Mouse (Mus musculus) stomach, embryonic 16.5 days (tissue): ENCODE measurements around the gene Eea1. TPM values are rescaled to one million over a fixed set of nuclear protein-coding genes. Genes with fewer than 3 reads are reported as not detected.
"Not testable (repeated sequence)": the region's sequence is repeated elsewhere in the genome, so short reads cannot be mapped to it uniquely, and the experiment has no call there.

Experiments
- ATAC-seq: fragments of 200-750 bp; cut with Nextera tagmentation; 2 replicates; pipeline ENCODE4 v1.8.0; 2017; ENCODE audit warnings: moderate number of reproducible peaks, moderate TSS enrichment; ENCODE audit not compliant: insufficient read depth, low FRiP score
- H3K27ac ChIP-seq: fragments of 300-500 bp; sonication (generic); 2 replicates; pipeline ENCODE4 v1.5.1; 2014; ENCODE audit warnings: low read length
- H3K27me3 ChIP-seq: fragments of 300-500 bp; sonication (generic); 2 replicates; pipeline ENCODE4 v1.6.1; 2014; ENCODE audit warnings: low read length, control low read depth, mixed read lengths; ENCODE audit not compliant: control insufficient read depth, insufficient read depth
- H3K36me3 ChIP-seq: fragments of 300-500 bp; sonication (generic); 2 replicates; pipeline ENCODE4 v1.6.1; 2014; ENCODE audit warnings: low read length; ENCODE audit not compliant: control insufficient read depth, insufficient read depth
- H3K4me1 ChIP-seq: fragments of 300-500 bp; sonication (generic); 2 replicates; pipeline ENCODE4 v1.6.1; 2014; ENCODE audit warnings: low read length, control low read depth, mixed read lengths; ENCODE audit not compliant: control insufficient read depth, insufficient read depth
- H3K4me2 ChIP-seq: fragments of 300-500 bp; sonication (generic); 2 replicates; pipeline ENCODE4 v1.6.1; 2014; ENCODE audit warnings: low read depth, low read length, mixed read lengths
- H3K4me3 ChIP-seq: fragments of 300-500 bp; sonication (generic); replicated peaks from 2 replicates; pipeline ENCODE4 v1.5.1; 2014; ENCODE audit warnings: mild to moderate bottlenecking, low read length
- H3K9ac ChIP-seq: fragments of 300-500 bp; sonication (generic); 2 replicates; pipeline ENCODE4 v1.6.1; 2014; ENCODE audit warnings: low read length
- H3K9me3 ChIP-seq: fragments of 300-500 bp; sonication (generic); replicated peaks from 2 replicates; pipeline ENCODE4 v1.6.1; 2016; ENCODE audit warnings: low read length, control low read depth; ENCODE audit not compliant: control insufficient read depth
- WGBS: fragments of 180-500 bp; shearing (Covaris S2); extraction: QIAGEN DNeasy Blood & Tissue Kit; methylation state at CpG from one replicate; pipeline ENCODE4 v1.1.7; 2014; 5-methylcytosine and 5-hydroxymethylcytosine counted together
- polyA plus RNA-seq: library from polyadenylated mRNA; unstranded; fragments of >200 nt; fragmentation: Nextera tagmentation; extraction: Ambion mirVana; gene quantifications from 2 replicates; pipeline ENCODE4 v1.2.1, GENCODE M21; 2015

Eea1 gene
- polyA plus RNA-seq, 1 experiment from 2014 or later: 18.1 TPM

DNA sequence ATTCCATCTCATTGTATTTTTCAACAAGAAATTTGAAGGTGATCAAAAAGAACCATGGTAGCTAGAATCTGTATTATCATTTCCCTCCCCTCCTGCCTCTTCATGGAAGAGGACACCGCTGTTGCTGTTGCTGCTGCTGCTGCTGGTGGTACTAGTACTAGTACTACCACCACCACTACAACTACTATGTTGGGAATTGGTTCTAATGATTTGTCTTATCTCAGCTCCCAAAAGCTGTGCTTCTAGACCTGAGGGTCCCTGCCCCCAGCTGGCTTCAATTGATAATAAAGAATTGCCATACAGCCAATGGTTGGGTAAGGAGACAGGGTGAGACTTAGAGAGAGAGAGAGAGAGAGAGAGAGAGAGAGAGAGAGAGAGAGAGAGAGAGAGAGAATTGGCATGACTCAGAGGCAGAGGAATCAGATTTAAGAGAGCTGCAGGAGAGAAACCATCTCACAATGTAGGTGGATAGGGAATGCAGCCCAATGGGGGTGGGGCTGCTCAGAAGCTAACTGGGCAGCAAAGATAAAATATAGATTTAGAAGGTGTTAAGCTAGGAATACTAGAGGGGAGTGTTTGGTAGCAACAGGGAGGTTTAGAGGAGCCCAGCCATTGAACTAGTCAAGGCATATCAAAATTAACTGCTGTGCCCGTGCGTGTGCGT lies 31.1 kb upstream of the Eea1 start:
- Histone ChIP-seq H3K27ac (no peak overlapping the region), H3K4me2 (no peak overlapping the region), H3K4me1 (no peaks in the 10 kb centered on the region), H3K9ac (no peak overlapping the region), H3K27me3 (no peaks in the 10 kb centered on the region), H3K4me3 (no peak overlapping the region), H3K9me3 (no peaks in the 10 kb centered on the region), H3K36me3 (no peaks in the 10 kb centered on the region)
- 95% methylated on average over 4 of the region's 4 CpGs for WGBS
- no peak for ATAC-seq

DNA sequence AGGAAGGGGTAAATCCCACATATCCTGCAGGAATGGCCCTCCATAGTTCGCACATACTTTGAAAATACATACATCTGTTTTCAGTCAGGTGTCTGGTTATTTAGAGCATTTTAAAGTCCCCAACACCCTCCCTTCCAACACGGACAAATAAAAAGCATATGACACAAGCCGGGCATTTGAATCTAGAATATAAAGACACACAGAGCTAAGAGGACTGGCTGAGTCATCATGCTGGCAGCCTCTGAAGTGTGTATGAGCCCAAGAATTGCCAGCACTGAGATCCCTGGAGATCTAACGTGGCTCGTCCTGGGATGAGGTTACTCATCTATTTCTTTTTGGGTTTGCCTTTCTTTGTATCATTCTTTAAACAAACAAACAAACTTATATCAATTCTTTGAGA lies 29.4 kb upstream of the Eea1 start:
- H3K27ac ChIP-seq: no peak overlapping the region
- H3K4me1 ChIP-seq: no peaks in the 10 kb centered on the region
- no peaks in the 10 kb centered on the region for H3K9me3 ChIP-seq
- ATAC-seq: no peak
- WGBS: 74% methylated on average over 5 of the region's 5 CpGs
- no peak overlapping the region for H3K4me2 ChIP-seq
- H3K36me3 ChIP-seq: no peaks in the 10 kb centered on the region
- no peak overlapping the region for H3K4me3 ChIP-seq
- no peaks in the 10 kb centered on the region for H3K27me3 ChIP-seq
- no peak overlapping the region for H3K9ac ChIP-seq

DNA sequence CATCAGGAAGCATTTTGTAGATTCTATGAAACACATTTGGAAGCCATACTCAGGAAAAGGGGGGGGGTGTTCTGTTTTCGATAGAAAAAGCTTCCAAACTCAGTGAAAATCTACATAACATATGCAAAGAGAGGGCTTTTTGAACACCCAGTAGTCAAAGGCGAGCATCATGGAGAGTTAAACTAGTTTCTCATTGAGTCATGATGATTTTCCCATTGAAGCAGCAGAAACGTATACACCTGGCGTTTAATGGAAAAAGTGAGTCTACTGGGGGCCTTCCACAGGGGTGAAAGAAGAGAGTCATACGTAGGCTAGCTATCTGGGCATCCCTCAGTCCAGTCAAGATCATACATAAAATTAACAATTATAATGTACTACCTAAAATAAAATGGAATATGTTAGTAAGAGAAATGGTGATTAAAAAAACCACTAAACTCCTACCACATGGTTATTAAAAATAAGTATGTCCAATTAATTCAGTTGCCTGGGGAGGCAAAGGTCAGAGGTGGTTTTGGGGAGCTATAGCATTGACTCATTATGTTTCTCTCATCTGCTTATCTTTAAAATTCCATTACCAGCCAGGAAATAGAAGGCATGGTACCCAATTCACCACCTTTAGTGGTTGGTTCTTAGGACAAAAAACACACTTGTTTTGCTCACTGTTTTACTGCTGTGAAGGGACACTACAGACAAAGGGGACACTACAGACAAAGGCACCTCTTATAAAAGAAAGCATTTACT lies 25.8 kb upstream of the Eea1 start:
- Histone ChIP-seq H3K36me3 (no peaks in the 10 kb centered on the region), H3K4me1 (no peaks in the 10 kb centered on the region), H3K27ac (no peak overlapping the region), H3K4me2 (no peak overlapping the region), H3K27me3 (no peaks in the 10 kb centered on the region), H3K9me3 (no peaks in the 10 kb centered on the region), H3K9ac (no peak overlapping the region), H3K4me3 (no peak overlapping the region)
- 89% methylated on average over 5 of the region's 5 CpGs for WGBS
- no peak for ATAC-seq

GRCm38 (mm10) chr10:95918716-95919115 lies 21.7 kb upstream of the Eea1 start:
- 30% methylated on average over 3 of the region's 3 CpGs for WGBS

DNA sequence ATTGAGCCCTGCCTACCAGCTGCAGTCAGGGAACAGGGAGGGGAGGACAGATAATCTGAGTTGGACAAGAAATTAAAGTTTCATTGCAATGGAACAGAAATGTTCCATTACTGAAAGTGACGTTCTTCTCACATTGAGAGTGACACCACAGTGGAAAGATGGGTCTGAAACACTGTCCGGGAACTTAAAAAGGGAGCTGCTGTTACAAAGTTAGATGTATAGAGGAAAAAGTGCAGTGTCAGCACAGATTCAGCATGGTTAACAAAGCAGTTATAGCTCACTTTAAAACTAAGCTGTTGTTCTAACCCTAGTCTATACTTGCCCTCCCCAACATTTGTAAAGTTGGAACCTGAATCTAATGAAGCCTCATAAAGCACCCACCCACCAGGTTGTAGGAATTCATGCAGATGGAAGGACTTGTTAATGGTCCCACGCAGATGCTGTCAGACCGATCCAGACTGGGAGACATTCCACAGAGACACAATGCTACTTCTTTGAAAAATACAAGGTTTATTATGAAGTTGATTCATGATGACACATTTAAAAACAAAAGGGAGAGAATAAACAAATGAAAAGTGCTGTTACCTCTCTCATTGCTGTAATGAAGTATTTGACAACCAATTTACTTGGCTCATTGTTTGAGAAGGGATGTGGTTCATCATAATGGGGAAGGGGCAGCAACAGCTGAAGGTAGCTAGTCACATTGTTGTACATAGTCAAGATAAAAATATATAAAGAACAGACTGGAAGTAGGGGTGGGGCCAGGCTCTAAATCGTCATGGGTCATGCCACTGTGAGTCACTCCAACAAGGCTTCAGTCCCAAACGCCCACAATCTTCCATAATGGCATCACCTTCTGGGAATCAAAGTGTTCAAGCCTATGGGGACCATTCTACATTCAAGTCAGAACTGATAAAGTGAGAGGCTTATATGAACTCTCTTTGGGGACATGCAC lies 16.9 kb upstream of the Eea1 start:
- Histone ChIP-seq H3K9ac (no peak overlapping the region), H3K4me3 (no peak overlapping the region), H3K27me3 (no peaks in the 10 kb centered on the region), H3K4me1 (no peaks in the 10 kb centered on the region), H3K9me3 (no peaks in the 10 kb centered on the region), H3K4me2 (no peak overlapping the region), H3K36me3 (no peaks in the 10 kb centered on the region), H3K27ac (no peak overlapping the region)
- WGBS: 66% methylated on average over 6 of the region's 6 CpGs
- no peak for ATAC-seq

More at GRCm38 (mm10) chr10:95918716-95919115, 21.7 kb upstream of the Eea1 start:
- Histone ChIP-seq H3K9me3 (no peaks in the 10 kb centered on the region), H3K4me1 (no peaks in the 10 kb centered on the region), H3K4me3 (no peak overlapping the region), H3K27ac (no peak overlapping the region), H3K4me2 (no peak overlapping the region), H3K36me3 (no peaks in the 10 kb centered on the region), H3K9ac (no peak overlapping the region), H3K27me3 (no peaks in the 10 kb centered on the region)
- ATAC-seq: no peak

- not testable (repeated sequence) for H3K27me3 ChIP-seq, H3K4me1 ChIP-seq, H3K9ac ChIP-seq, H3K9me3 ChIP-seq, H3K27ac ChIP-seq, ATAC-seq, H3K4me2 ChIP-seq, H3K4me3 ChIP-seq, H3K36me3 ChIP-seq
- WGBS: 91% methylated on average over 13 of the region's 13 CpGs
Measured at GRCm38 (mm10) chr10:95933631-95934030, 6.8 kb upstream of the Eea1 start.

GRCm38 (mm10) chr10:95940901-95941767 lies 684 bp downstream of the Eea1 start:
- no peaks in the 10 kb centered on the region for H3K27me3 ChIP-seq
- H3K27ac ChIP-seq: peak overlapping the region; percentile 96
- no peaks in the 10 kb centered on the region for H3K36me3 ChIP-seq
- H3K4me2 ChIP-seq: peak overlapping the region; percentile 74
- H3K4me3 ChIP-seq: peak overlapping the region; percentile 85
- H3K9ac ChIP-seq: peak overlapping the region; percentile 86
- 0 out of 2 replicates have a peak, but pooled peaks cover 2% of the 10 kb centered on the region for H3K9me3 ChIP-seq
- H3K4me1 ChIP-seq: peaks cover 13% of the 10 kb centered on the region
- WGBS: 2% methylated on average over 67 of the region's 69 CpGs
- ATAC-seq: peak; percentile 84

DNA sequence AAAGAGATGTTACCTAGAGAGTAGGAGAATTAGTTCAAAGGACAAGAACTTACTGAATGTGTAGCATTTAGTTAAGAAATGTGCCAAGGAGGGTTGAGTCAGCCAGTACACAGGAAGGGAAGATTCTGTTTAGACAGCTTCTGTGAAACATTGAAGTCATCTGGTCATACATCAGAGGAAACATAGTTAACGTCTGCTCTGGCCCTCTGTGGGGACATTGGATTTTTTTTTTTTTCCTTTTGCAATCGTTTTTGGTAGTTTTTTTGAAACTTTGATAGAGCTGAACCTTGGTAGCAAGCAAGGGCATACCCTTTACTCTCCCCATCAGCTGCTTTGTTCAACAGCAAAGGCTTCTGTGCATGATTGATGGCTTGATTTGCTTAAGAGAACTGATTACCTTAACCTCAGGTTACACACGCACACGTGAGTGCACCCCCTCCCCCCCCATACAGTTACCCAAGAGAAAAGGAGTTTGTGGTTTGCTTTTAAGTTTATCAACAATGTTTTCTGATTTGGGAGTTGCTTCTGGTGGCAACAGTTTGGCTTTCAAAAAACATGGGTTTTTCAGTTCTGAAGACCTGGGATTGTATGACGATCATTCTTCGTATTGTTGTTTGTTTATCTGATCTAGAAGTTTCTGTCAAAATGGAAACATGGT lies 1.4 kb downstream of the Eea1 start:
- 0 out of 2 replicates have a peak, but pooled peaks cover 2% of the 10 kb centered on the region for H3K9me3 ChIP-seq
- 0 out of 2 replicates have a peak overlapping the region, but pooled peaks have one; percentile 96 for H3K27ac ChIP-seq
- no peaks in the 10 kb centered on the region for H3K27me3 ChIP-seq
- H3K4me3 ChIP-seq: peak overlapping the region; percentile 85
- WGBS: 36% methylated on average over 6 of the region's 6 CpGs
- peak overlapping the region; percentile 74 for H3K4me2 ChIP-seq
- H3K4me1 ChIP-seq: peaks cover 13% of the 10 kb centered on the region
- ATAC-seq: no peak
- no peaks in the 10 kb centered on the region for H3K36me3 ChIP-seq
- 0 out of 2 replicates have a peak overlapping the region, but pooled peaks have one; percentile 11 for H3K9ac ChIP-seq
